Mouse (Mus musculus) G1E (cell line): ENCODE results near the gene Rac1. TPM values are rescaled to one million over a fixed set of nuclear protein-coding genes. Genes with fewer than 3 reads are reported as not detected.

Experiments
- ATAC-seq: 2 replicates; pipeline ENCODE4 v1.8.0; 2016; ENCODE audit warnings: mild to moderate bottlenecking; ENCODE audit not compliant: insufficient number of reproducible peaks, poor library complexity, low FRiP score, severe bottlenecking; ENCODE audit errors: extremely low read depth
- DNase-seq: peaks from one replicate; pipeline ENCODE4 v3.0.0; 2012; ENCODE audit warnings: low spot score
- H3K27me3 ChIP-seq: 2 replicates; pipeline ENCODE4 v1.6.1; 2012; ENCODE audit warnings: mild to moderate bottlenecking, low read length, inconsistent platforms; ENCODE audit not compliant: insufficient read depth
- H3K36me3 ChIP-seq: replicated peaks from 2 replicates; pipeline ENCODE3; 2012; ENCODE audit warnings: mild to moderate bottlenecking, inconsistent platforms
- H3K4me1 ChIP-seq: 2 replicates; pipeline ENCODE4 v1.6.1; 2012; ENCODE audit warnings: low read depth, low read length, inconsistent platforms, mixed read lengths; ENCODE audit not compliant: insufficient read depth
- H3K4me3 ChIP-seq: 2 replicates; pipeline ENCODE4 v1.5.1; 2012; ENCODE audit warnings: low read depth, mild to moderate bottlenecking, inconsistent platforms, low read length, moderate library complexity, mixed read lengths
- H3K9me3 ChIP-seq: replicated peaks from 2 replicates; pipeline ENCODE4 v1.6.1; 2012; ENCODE audit warnings: inconsistent platforms
- CTCF ChIP-seq: IDR thresholded peaks from 2 replicates; pipeline ENCODE4 v1.5.1; 2012; ENCODE audit warnings: low read depth, low read length, inconsistent platforms, mixed read lengths
- GATA1 ChIP-seq: IDR thresholded peaks from 2 replicates; pipeline ENCODE4 v1.6.1; 2012; ENCODE audit warnings: borderline replicate concordance, low read length, inconsistent platforms, mixed read lengths
- GATA2 ChIP-seq: IDR thresholded peaks from 2 replicates; pipeline ENCODE4 v1.6.1; 2012; ENCODE audit warnings: low read depth, low read length, inconsistent platforms, borderline replicate concordance
- POLR2AphosphoS5 ChIP-seq: IDR thresholded peaks from 2 replicates; pipeline ENCODE4 v1.6.1; 2012; ENCODE audit warnings: low read depth, low read length, inconsistent platforms; ENCODE audit not compliant: insufficient replicate concordance
- TAL1 ChIP-seq: conservative IDR thresholded peaks from 2 replicates; pipeline ENCODE4 v1.6.1; 2012; ENCODE audit warnings: low read depth, low read length, inconsistent platforms, mixed read lengths
- polyA plus RNA-seq: library from polyadenylated mRNA; stranded (reverse); fragments of >175 nt; gene quantifications from 2 replicates; pipeline ENCODE4 v1.2.3, GENCODE M21; 2012
- total RNA-seq, 2 experiments: library from RNA; stranded (forward) in 1 of 2; stranded (reverse) in 1 of 2; fragments of 200-1000 nt in 1 of 2; fragments of >200 nt in 1 of 2; fragmentation: Nextera tagmentation in 1 of 2; gene quantifications; 2 replicates each; pipeline ENCODE4 v1.2.3; 2014 to 2017

Rac1 gene
- total and polyA plus RNA-seq, 3 experiments = 93.2 to 802 (median 150) TPM

DNA sequence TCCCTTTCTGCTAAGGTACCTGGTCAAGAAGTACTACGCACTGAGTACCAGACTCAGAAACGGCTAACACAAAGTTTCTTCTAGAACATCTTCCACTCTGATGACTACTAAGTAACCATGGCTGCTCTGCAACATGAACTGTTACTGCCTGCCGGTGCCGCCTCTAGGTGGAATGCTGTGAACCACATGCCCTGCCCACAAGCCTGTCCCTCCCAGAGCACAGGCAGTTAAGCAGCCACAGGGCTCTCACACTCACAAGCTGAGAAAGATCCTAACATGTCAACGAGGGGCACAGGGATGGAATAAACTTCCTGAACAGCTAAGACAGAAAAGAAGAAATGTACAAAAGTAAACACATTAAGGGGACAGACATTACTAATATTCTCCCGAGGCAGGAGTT is 10.4 kb downstream of the Rac1 start:
- TF ChIP-seq GATA1 = no peak
- TF ChIP-seq CTCF = no peak
- TF ChIP-seq GATA2 = no peak
- TF ChIP-seq TAL1 = no peak
- TF ChIP-seq POLR2AphosphoS5 = no peak
- H3K4me3 ChIP-seq = no peak overlapping the region
- peaks cover 90% of the 10 kb centered on the region for H3K36me3 ChIP-seq
- no peaks in the 10 kb centered on the region for H3K9me3 ChIP-seq
- H3K27me3 ChIP-seq = no peaks in the 10 kb centered on the region
- no peak for DNase-seq
- peaks cover 67% of the 10 kb centered on the region for H3K4me1 ChIP-seq
- no peak for ATAC-seq

DNA sequence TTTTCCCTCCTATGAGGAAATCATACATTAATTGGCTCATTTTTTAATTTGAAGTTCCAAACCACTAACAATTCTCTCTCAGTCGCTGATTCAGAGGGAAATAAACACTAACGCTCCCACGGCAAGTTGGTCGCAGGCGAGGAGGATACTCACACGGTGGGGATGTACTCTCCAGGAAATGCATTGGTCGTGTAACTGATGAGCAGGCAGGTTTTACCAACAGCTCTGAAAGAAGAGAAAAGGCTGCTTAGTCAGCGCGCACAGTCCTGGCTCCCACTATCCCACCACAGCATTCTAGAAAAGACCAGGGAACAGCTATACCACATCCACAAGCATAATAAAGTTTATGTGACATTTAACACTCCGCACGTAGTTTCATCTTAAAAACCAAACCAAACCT is 10.8 kb downstream of the Rac1 start:
- no peak overlapping the region for H3K4me3 ChIP-seq
- TF ChIP-seq POLR2AphosphoS5 (no peak), GATA1 (no peak), CTCF (no peak)
- no peaks in the 10 kb centered on the region for H3K9me3 ChIP-seq
- ATAC-seq (no peak), DNase-seq (no peak)
- H3K4me1 ChIP-seq = peaks cover 69% of the 10 kb centered on the region
- H3K27me3 ChIP-seq = no peaks in the 10 kb centered on the region
- peaks cover 90% of the 10 kb centered on the region for H3K36me3 ChIP-seq

DNA sequence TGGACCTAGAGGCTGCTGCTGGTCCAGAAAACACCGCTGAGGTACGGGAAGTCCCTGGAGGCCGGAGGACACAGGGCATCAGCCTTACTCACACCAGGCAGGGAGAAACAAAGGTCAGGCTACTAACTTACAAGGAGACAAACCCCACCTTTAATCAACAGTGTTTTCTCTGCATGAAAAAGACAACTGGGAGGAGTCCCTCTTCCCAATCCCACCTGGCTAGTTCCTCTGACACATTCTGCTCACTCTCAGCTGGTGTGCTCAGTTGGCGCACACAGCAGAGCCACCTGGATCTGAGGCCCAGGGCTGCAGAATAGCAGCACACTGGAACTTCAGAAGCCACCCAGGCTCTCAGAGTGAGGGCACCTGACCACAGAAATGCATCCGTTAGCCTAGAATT is 13.0 kb downstream of the Rac1 start:
- Histone ChIP-seq H3K4me1 (peaks cover 75% of the 10 kb centered on the region), H3K9me3 (no peaks in the 10 kb centered on the region), H3K27me3 (no peaks in the 10 kb centered on the region), H3K36me3 (peaks cover 92% of the 10 kb centered on the region), H3K4me3 (no peak overlapping the region)
- DNase-seq (no peak), ATAC-seq (no peak)
- TF ChIP-seq GATA1 (no peak), TAL1 (no peak), CTCF (no peak), POLR2AphosphoS5 (no peak), GATA2 (no peak)

- H3K4me3 ChIP-seq = no peak overlapping the region; the same call in 1 of the 2 replicates
- H3K4me1 ChIP-seq = peaks cover 77% of the 10 kb centered on the region
- H3K36me3 ChIP-seq = peaks cover 94% of the 10 kb centered on the region
- DNase-seq (no peak), ATAC-seq (0 out of 2 replicates have a peak, but pooled peaks have one; percentile 23)
- no peaks in the 10 kb centered on the region for H3K9me3 ChIP-seq
- TF ChIP-seq CTCF = no peak
- H3K27me3 ChIP-seq = no peaks in the 10 kb centered on the region
Observed at GRCm38 (mm10) chr5:143512305-143512704, 15.5 kb downstream of the Rac1 start.

DNA sequence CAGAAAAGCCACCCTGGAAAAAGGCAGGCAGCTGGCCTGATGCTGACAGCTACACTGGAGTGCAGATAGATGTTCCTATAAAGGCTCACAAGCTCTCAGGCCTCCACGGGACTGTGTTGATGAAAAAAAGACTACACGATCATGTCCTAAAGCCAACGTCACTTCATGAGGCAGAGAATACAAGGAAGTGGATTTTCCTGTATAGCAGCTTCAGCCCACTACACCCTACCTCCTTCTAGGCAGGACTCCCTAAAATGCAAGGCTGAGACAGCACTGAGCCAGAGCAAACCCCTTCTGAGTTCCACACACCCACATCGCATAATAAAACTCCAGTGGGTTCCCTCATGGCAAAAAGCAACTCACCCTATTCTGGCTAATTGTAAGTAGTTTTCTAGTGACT is 16.3 kb downstream of the Rac1 start:
- no peaks in the 10 kb centered on the region for H3K27me3 ChIP-seq
- peaks cover 93% of the 10 kb centered on the region for H3K36me3 ChIP-seq
- no peaks in the 10 kb centered on the region for H3K9me3 ChIP-seq
- TF ChIP-seq TAL1 (no peak), CTCF (no peak), GATA1 (no peak), POLR2AphosphoS5 (no peak), GATA2 (no peak)
- DNase-seq = no peak
- no peak overlapping the region for H3K4me3 ChIP-seq
- ATAC-seq = no peak
- peaks cover 81% of the 10 kb centered on the region for H3K4me1 ChIP-seq

DNA sequence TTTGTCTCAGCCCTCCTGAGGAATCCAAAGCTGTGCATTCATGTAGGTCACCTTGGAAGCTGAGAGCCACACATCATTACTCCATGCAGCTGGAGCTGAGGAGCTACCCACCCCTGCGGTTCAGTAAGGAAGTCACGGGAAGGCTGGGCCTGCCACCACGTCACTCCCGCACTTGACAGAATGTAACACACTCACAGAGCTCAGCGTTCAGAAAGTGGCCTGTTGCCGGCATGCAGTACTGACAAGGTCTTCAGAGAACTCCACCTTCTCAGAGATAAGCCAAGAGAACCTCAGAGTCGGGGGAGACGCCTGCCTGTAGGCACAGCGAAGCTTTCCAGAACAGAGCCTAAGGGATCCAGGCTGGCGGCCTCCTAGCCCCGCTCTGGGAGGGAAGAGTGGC is 18.1 kb downstream of the Rac1 start:
- no peak for TF ChIP-seq POLR2AphosphoS5
- TF ChIP-seq CTCF = no peak
- TF ChIP-seq TAL1 = no peak
- no peak for TF ChIP-seq GATA1
- no peak for TF ChIP-seq GATA2
- peak overlapping the region; percentile 17; the same call in 1 of the 2 replicates for H3K4me3 ChIP-seq
- no peaks in the 10 kb centered on the region for H3K27me3 ChIP-seq
- H3K4me1 ChIP-seq = peaks cover 76% of the 10 kb centered on the region
- no peak for ATAC-seq
- peaks cover 90% of the 10 kb centered on the region for H3K36me3 ChIP-seq
- DNase-seq = peak; percentile 34
- H3K9me3 ChIP-seq = no peaks in the 10 kb centered on the region

- DNase-seq (no peak), ATAC-seq (no peak)
- no peak overlapping the region for H3K4me3 ChIP-seq
- no peaks in the 10 kb centered on the region for H3K9me3 ChIP-seq
- peaks cover 72% of the 10 kb centered on the region for H3K4me1 ChIP-seq
- peaks cover 90% of the 10 kb centered on the region for H3K36me3 ChIP-seq
- H3K27me3 ChIP-seq = no peaks in the 10 kb centered on the region
- TF ChIP-seq TAL1 (no peak), POLR2AphosphoS5 (no peak), GATA2 (no peak), CTCF (no peak), GATA1 (no peak)
Observed at GRCm38 (mm10) chr5:143509294-143509693, 18.5 kb downstream of the Rac1 start.
